Mouse (Mus musculus): ENCODE measurements at regions not wholly inside any gene's neighbourhood (a gene's known extent, or its start where the extent isn't known, plus 50 kb on each side); places are given as distances from the start of the nearest gene placed in this dataset.

DNA sequence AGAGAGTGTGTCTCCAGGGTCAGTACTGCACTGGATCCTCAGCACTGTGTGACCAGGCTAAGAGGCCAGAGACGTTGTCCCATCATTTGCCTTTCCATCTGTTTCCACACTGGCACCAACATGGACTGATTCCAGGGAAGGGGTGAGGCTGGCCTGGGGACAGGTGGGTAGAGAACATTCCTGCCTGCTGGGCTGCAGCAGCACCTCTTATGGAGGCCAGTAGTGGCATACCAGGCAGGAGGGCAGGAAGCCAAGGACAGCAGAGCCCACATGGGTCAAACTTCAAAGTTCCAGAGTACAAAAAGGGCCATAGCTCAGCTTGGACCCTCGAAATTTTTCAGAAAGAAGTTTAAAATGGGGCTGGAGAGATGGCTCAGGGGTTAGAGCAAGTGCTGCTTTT, 115.4 kb upstream of the Ercc6l2 start:
- no peak for DNase-seq (ENCODE audit: low spot score in 2 of 2)

GRCm38 (mm10) chr13:63700747-63701146, 114.3 kb upstream of the Ercc6l2 start:
- DNase-seq (ENCODE audit: low spot score in 2 of 2) = no peak

DNA sequence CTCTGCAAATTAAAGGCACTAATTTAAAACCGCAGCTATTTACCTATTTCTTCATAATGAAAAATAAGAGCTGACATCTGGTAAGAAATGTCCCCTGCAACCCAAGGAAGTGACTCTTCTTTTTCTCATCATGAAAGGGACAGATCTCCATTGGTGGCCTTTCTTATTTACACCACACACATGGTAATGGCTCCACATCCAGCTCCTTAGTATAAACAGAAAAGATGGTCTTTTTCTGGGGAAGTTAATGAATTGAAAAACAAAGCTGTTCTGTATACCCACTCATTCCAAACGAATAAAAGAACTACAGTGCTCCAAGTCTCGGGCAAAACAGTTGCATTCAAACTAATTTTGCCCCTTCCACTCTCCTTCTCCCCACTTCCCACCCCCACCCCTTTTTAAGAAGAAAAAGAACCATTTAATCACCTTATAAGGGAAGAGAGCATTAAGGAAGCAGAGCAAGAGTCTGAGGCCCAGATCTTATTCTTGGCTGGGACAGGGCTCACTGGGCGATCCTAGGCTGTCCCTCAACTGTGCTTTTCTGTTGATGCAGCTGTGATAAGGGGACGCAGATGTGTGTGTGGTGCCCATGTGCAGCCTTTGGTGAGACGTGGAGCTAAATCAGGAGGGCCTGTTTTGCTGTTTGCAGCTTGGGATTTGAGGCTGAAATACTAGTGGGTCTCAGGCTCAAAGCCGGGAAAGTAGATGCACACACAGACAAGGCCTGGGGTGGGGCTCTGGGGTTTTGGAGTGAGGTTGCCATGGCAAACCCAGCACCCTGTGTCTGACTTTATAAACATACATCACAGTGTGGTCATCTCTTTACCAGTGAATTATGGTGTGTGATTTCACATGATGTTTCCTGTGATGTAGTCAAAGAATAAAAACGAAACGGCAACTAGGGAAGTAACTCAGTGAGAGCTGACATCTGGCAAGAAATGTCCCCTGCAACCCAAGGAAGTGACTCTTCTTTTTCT, 113.6 kb upstream of the Ercc6l2 start:
- DNase-seq (ENCODE audit: low spot score in 2 of 2) = no peak

GRCm38 (mm10) chr13:63708567-63708966, 106.5 kb upstream of the Ercc6l2 start:
- no peak for DNase-seq (ENCODE audit: low spot score in 2 of 2)

DNA sequence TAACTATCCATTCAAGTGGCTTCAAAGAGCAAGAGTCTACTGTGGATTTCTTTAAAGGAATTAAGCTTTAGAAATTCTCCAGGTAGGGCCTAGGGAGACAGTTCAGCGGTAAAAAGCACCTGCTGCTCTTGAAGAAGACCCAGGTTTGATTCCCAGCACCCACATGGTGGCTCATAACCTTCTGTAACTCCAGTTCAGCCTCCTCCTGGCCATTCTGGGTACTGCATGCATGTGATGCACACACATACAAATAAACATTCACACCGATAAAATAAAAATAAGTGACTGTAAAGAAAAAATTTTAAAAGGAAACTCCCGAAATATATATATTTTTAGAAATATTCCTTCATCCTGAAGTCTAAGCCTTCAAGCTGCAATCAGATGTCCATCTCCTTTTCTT, 101.9 kb upstream of the Ercc6l2 start:
- DNase-seq (ENCODE audit: low spot score in 2 of 2) = no peak

- DNase-seq (ENCODE audit: low spot score in 2 of 2) = no peak
Measured at GRCm38 (mm10) chr13:63716498-63716897, 98.5 kb upstream of the Ercc6l2 start.

- no peak for DNase-seq (ENCODE audit: low spot score in 2 of 2)
Measured at GRCm38 (mm10) chr13:63717249-63717648, 97.8 kb upstream of the Ercc6l2 start.

- no peak for DNase-seq (ENCODE audit: low spot score in 2 of 2)
Measured at GRCm38 (mm10) chr13:63718782-63719181, 96.3 kb upstream of the Ercc6l2 start.

DNA sequence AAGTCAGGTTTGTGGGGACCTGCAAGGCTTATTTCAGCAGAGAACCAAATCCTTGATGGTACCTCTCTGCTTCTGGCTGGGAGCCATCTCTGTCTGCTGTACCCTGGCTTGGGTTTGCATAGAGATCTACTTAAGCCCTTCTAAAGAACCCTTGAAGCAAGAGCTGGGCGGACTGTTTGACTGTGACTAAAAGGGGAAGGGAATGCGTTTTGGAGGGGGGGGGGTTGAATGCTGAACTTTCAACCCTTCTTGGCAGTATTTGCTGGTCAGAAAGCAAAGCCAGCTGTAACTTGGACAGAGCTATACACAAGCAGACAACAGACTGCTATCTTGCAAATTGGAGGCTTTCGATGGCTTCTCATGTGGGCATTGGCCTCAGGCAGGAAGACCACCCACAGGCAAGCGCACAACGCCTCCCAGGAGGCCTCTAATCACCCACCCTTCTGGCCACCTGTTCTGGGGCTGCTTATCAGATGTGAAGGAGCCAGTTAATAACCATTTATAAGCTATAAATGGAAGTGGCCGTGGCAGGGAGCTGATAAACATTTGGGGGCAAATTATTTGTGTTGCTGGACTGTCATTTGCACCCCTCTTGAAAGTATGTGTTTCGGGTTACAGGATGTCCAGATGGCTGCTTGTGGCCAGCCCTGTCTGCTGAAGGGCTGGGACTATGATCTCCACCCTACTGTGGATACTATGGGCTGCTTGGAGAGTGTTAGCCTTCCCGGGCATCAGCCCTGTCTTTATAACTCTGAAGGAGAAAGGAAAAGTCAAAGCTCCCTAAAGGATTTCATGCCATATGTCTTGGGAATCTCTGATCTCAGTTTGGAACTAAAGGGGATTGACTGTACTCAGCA, 95.5 kb upstream of the Ercc6l2 start:
- DNase-seq (ENCODE audit: low spot score in 2 of 2) = no peak

DNA sequence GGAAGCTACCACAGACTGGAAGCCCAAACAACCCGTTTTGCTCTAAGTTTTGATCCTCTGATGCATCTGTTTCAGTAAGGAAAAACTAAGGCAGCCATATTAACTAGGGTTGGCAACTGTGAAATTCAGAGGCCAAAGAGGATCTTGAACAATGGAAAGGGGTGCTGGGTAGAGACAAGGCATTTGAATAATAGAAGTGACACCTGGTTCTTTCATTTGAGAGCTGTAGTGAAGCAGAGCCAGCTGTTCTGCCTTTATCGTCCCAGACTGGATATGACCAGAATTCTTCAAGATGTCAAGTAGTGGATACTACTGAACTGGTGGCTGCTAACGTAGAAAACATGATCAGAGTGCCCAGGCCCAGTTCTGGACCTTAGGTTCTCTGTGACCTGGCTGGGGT, 94.4 kb upstream of the Ercc6l2 start:
- DNase-seq (ENCODE audit: low spot score in 2 of 2) = no peak

- DNase-seq (ENCODE audit: low spot score in 2 of 2) = no peak
Measured at GRCm38 (mm10) chr13:63721011-63721625, 93.9 kb upstream of the Ercc6l2 start.

GRCm38 (mm10) chr13:63724293-63724692, 90.7 kb upstream of the Ercc6l2 start:
- no peak for DNase-seq (ENCODE audit: low spot score in 2 of 2)

- no peak for DNase-seq (ENCODE audit: low spot score in 2 of 2)
Measured at GRCm38 (mm10) chr13:63724843-63725582, 90.0 kb upstream of the Ercc6l2 start.

DNA sequence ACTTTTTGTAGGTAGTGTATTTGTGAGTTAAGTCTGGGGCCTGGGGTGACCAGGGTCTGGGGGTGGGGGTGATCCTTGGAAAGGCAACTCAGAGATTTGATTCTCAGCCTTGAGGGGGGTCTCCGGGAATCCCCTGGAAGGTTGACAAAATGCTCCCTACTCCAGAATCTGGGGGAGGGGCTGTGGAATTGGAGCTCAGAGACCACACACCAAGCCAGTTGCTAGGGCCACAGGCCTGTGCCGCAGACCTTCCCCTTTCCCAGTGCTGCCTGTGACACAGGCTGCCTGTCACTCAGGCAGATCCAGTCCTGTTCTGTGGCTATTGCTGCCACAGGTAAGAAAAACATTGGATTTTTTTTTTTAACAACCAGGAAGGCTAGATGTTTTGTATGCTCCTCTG, 89.0 kb upstream of the Ercc6l2 start:
- no peak for DNase-seq (ENCODE audit: low spot score in 2 of 2)

DNA sequence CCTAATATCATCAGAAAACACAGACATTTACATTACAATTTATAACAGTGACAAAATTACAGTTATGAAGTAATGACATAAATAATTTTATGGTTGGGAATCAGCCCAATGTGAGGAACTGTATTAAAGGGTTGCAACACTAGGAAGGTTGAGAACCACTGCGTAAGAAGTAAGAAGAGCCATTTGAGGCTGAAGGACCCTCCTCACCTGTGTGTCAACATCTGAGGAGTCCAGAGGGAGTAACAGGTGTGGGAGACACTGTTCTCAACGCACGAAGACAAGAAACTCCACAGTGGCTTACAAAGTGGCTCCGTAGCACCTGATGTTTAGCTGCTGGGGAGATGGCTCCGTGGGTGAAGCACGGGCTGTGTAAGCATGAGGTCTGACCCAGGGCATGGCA, 88.5 kb upstream of the Ercc6l2 start:
- DNase-seq (ENCODE audit: low spot score in 2 of 2) = no peak

GRCm38 (mm10) chr13:63735739-63736138, 79.3 kb upstream of the Ercc6l2 start:
- DNase-seq (ENCODE audit: low spot score in 2 of 2) = no peak

- DNase-seq (ENCODE audit: low spot score in 2 of 2) = no peak
Measured at GRCm38 (mm10) chr13:63741879-63742278, 73.2 kb upstream of the Ercc6l2 start.

DNA sequence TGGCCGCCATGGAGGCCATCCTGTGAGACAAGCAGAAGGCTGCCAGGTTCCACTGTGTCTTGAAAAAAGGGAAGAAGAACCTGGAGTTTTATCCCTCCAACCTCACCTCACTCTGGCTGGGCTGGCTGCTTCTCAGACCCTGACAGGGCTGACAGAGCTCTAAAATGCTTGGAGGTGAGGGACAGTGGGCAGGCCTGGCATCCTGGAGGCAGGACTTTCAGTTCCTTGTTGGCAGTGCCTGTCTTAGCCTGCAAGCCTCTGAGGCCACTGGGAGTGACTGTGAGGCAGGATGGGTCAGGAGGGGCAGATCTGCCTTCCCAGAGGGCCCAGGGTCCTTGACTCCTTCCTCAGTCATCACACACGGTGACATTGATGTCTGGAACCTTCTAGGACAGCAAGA, 66.3 kb upstream of the Ercc6l2 start:
- no peak for DNase-seq (ENCODE audit: low spot score in 2 of 2)

DNA sequence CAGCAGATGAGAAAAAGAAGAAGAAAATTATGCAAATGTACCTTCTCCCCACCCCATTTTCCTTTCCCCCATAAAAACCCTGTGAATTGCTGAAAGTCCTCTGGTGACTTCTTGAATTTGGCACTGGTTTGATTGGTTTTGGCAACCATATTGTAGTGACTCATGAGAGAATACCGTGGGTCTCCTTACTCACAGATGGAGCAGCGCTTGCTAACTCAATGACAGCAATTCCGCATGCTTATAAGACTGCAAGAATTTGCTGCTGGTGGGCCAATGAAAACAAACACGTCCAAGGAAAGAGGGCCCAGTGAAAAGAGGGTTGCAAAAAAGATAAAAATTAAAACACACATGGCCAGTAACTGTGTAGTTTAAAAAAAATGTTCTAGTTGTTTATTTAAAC, 65.0 kb upstream of the Ercc6l2 start:
- no peak for DNase-seq (ENCODE audit: low spot score in 2 of 2)

GRCm38 (mm10) chr13:63751196-63751595, 63.8 kb upstream of the Ercc6l2 start:
- DNase-seq (ENCODE audit: low spot score in 2 of 2) = no peak

DNA sequence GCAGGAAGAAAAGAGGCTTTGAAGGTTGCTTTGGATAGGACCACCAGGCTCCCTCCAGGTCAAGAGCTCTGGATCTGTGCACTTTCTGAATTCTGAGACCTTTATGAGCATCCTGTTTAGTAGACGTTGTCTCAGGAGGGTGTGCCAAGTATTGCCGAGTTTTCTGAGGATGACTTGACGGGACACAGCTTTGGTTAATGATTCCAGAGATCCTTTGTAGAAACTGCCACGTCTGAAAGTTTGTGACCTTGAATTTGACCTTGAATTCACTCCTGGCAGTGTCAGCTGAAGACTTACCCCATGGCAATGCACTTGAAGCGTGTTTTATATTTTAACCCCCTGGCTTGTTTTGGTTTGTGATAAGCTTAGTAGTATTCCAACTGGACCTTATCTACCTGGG, 58.0 kb upstream of the Ercc6l2 start:
- no peak for DNase-seq (ENCODE audit: low spot score in 2 of 2)

DNA sequence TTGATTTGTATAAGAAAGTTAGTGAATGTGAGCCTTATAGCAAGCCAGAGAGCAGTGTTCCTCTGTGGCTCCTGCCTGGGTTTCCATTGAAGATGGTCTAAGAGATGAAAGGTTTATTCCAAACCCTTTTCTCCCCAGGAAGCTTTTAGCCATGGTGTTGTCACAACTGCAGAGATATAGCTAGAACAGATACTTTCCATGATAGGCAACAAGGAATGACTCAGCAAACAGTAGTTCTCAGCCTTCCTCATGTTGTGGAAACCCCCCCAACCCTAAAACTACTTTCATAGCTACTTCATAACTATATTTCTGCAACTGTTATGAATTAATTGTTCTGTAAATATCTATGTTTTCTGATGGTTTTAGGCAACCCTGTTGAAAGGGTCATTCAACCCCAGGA, 53.5 kb upstream of the Ercc6l2 start:
- no peak for DNase-seq (ENCODE audit: low spot score in 2 of 2)

Data from thymus, postnatal 10 days (tissue).